Mouse (Mus musculus) NIH3T3 (cell line): Measurements from ENCODE around the gene Pde6g.

Experiments
- DNase-seq: peaks from one replicate; pipeline ENCODE4 v3.0.0-alpha.2; 2012; ENCODE audit warnings: low read depth

The Pde6g gene

GRCm38 (mm10) chr11:120467051-120467735 is 13.9 kb upstream of the Pde6g start, which contains the start of gene Arl16:
TSS of gene Arl16 (minus strand) at chr11:120467607.
- peak; percentile 98 for DNase-seq

- DNase-seq: peak; percentile 25
Measured at GRCm38 (mm10) chr11:120465521-120465920, 12.2 kb upstream of the Pde6g start.

- DNase-seq: no peak
Measured at GRCm38 (mm10) chr11:120464365-120464764, 11.1 kb upstream of the Pde6g start.

- no peak for DNase-seq
Measured at GRCm38 (mm10) chr11:120463536-120463935, 10.2 kb upstream of the Pde6g start.

- peak; percentile 66 for DNase-seq
Measured at GRCm38 (mm10) chr11:120458847-120459597, 5.7 kb upstream of the Pde6g start.

- DNase-seq: peak; percentile 86
Measured at GRCm38 (mm10) chr11:120457772-120458751, 4.8 kb upstream of the Pde6g start, which contains the start of the genes Oxld1 and Ccdc137. TSS of gene Oxld1 (minus strand) at chr11:120458068. TSS of gene Ccdc137 (plus strand) at chr11:120458115.

- DNase-seq: no peak
Measured at GRCm38 (mm10) chr11:120457370-120457769, 4.1 kb upstream of the Pde6g start.

- no peak for DNase-seq
Measured at GRCm38 (mm10) chr11:120455413-120455812, 2.1 kb upstream of the Pde6g start.

GRCm38 (mm10) chr11:120454965-120455364 is 1.7 kb upstream of the Pde6g start:
- no peak for DNase-seq

- DNase-seq: no peak
Measured at GRCm38 (mm10) chr11:120452246-120452645, 1.1 kb downstream of the Pde6g start.

- DNase-seq: no peak
Measured at GRCm38 (mm10) chr11:120447179-120447578, 6.1 kb downstream of the Pde6g start.

GRCm38 (mm10) chr11:120445475-120445874 is 7.8 kb downstream of the Pde6g start:
- no peak for DNase-seq

GRCm38 (mm10) chr11:120444106-120444505 is 9.2 kb downstream of the Pde6g start:
- DNase-seq: no peak

GRCm38 (mm10) chr11:120442765-120443280 is 10.5 kb downstream of the Pde6g start:
- DNase-seq: no peak

- no peak for DNase-seq
Measured at GRCm38 (mm10) chr11:120442344-120442743, 11.0 kb downstream of the Pde6g start, which contains the start of gene Tspan10. TSS of gene Tspan10 (plus strand) at chr11:120442644.

GRCm38 (mm10) chr11:120437857-120438385 is 15.4 kb downstream of the Pde6g start:
- peak; percentile 57 for DNase-seq

GRCm38 (mm10) chr11:120437152-120437856 is 16.0 kb downstream of the Pde6g start, which contains the start of gene Nploc4:
TSS of gene Nploc4 (minus strand) at chr11:120437708.
- peak; percentile 93 for DNase-seq

- DNase-seq: no peak
Measured at GRCm38 (mm10) chr11:120426727-120427126, 26.6 kb downstream of the Pde6g start.

- DNase-seq: peak; percentile 85
Measured at GRCm38 (mm10) chr11:120423569-120424295, 29.6 kb downstream of the Pde6g start.
